Mouse (Mus musculus): Measurements from ENCODE around the gene Cdc25b.

Cdc25b gene

GRCm38 (mm10) chr2:131227243-131227642, 40.5 kb downstream of the Cdc25b start:
- DNase-seq (ENCODE audit: low read depth), result no peak

- DNase-seq (ENCODE audit: low read depth), result no peak
These were observed 45.8 kb downstream of the Cdc25b start for GRCm38 (mm10) chr2:131232558-131232957.

- peak; percentile 92 for DNase-seq (ENCODE audit: low read depth)
These were observed 46.8 kb downstream of the Cdc25b start, which contains the start of gene Mavs for GRCm38 (mm10) chr2:131233307-131234126. Gene Mavs (plus strand): TSS chr2:131234063.

GRCm38 (mm10) chr2:131234127-131234650, 47.4 kb downstream of the Cdc25b start:
- DNase-seq (ENCODE audit: low read depth), result no peak

GRCm38 (mm10) chr2:131234970-131235635, 48.4 kb downstream of the Cdc25b start:
- no peak for DNase-seq (ENCODE audit: low read depth)

GRCm38 (mm10) chr2:131242180-131242579, 55.4 kb downstream of the Cdc25b start:
- no peak for DNase-seq (ENCODE audit: low read depth)

GRCm38 (mm10) chr2:131242929-131243328, 56.2 kb downstream of the Cdc25b start:
- no peak for DNase-seq (ENCODE audit: low read depth)
